Mouse (Mus musculus) intestine, embryonic 14.5 days (tissue): ENCODE measurements around the gene Vcp. TPM values are rescaled to one million over a fixed set of nuclear protein-coding genes. Genes with fewer than 3 reads are reported as not detected.
A peak's percentile ranks its signal among the peaks of the same experiment; 100 is the strongest.

Experiments
- ATAC-seq: fragments of 200-750 bp; cut with Nextera tagmentation; replicated peaks from 2 replicates; pipeline ENCODE4 v1.8.0; 2017; ENCODE audit warnings: low read depth, moderate number of reproducible peaks, moderate TSS enrichment, moderate library complexity; ENCODE audit not compliant: low FRiP score, low TSS enrichment
- DNase-seq: peaks from one replicate; pipeline ENCODE4 v3.0.0-alpha.2; 2018; ENCODE audit warnings: low spot score
- H3K27ac ChIP-seq: fragments of 300-500 bp; sonication (generic); 2 replicates; pipeline ENCODE4 v1.5.1; 2014; ENCODE audit warnings: low read depth, mild to moderate bottlenecking, control low read depth
- H3K27me3 ChIP-seq: fragments of 300-500 bp; sonication (generic); replicated peaks from 2 replicates; pipeline ENCODE4 v1.6.1; 2014; ENCODE audit warnings: low read length, control low read depth; ENCODE audit not compliant: control insufficient read depth, insufficient read depth
- H3K36me3 ChIP-seq: fragments of 300-500 bp; sonication (generic); 2 replicates; pipeline ENCODE4 v1.6.1; 2014; ENCODE audit warnings: low read length, control low read depth; ENCODE audit not compliant: control insufficient read depth, insufficient read depth
- H3K4me1 ChIP-seq: fragments of 300-500 bp; sonication (generic); replicated peaks from 2 replicates; pipeline ENCODE4 v1.6.1; 2014; ENCODE audit warnings: low read length, control low read depth, mixed read lengths; ENCODE audit not compliant: control insufficient read depth, insufficient read depth
- H3K4me2 ChIP-seq: fragments of 300-500 bp; sonication (generic); 2 replicates; pipeline ENCODE4 v1.6.1; 2014; ENCODE audit warnings: low read length
- H3K4me3 ChIP-seq: fragments of 300-500 bp; sonication (generic); 2 replicates; pipeline ENCODE4 v1.5.1; 2014; ENCODE audit warnings: low read depth, low read length, control low read depth, mixed read lengths
- H3K9ac ChIP-seq: fragments of 300-500 bp; sonication (generic); 2 replicates; pipeline ENCODE4 v1.6.1; 2014; ENCODE audit warnings: mild to moderate bottlenecking, low read length
- H3K9me3 ChIP-seq: fragments of 300-500 bp; sonication (generic); 2 replicates; pipeline ENCODE4 v1.6.1; 2016; ENCODE audit warnings: low read length, control low read depth; ENCODE audit not compliant: control insufficient read depth
- WGBS: fragments of 180-500 bp; shearing (Covaris S2); extraction: QIAGEN DNeasy Blood & Tissue Kit; methylation state at CpG from one replicate; pipeline ENCODE4 v1.1.7; 2014; 5-methylcytosine and 5-hydroxymethylcytosine counted together
- polyA plus RNA-seq: library from polyadenylated mRNA; unstranded; fragments of >200 nt; fragmentation: Nextera tagmentation; extraction: Ambion mirVana; gene quantifications from 2 replicates; pipeline ENCODE4 v1.2.1, GENCODE M21; 2014

Vcp gene
- polyA plus RNA-seq, 1 experiment from 2014 or later, result 481 TPM

DNA sequence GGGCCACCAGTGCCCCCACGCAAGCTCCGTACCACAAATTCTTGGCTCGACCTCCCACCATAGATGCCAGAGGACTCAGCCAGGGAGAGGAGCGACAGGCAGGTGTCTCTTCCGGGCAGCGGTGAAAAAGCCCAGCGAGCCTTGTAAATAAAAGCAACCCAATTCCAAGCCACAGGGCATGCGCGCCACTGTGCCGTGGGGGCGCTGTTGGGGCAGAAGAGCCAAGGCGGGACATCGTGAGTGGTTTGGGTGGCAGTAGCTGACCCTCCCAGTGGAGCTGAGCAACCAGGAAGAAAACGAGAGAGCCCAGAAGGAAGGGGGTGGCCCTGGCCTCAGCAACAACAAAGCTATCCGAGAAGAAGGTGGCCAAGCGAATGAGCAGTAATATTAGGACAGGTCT is 20.6 kb upstream of the Vcp start:
- Histone ChIP-seq H3K27me3 (no peaks in the 10 kb centered on the region), H3K36me3 (peaks cover 72% of the 10 kb centered on the region), H3K9me3 (no peaks in the 10 kb centered on the region), H3K4me1 (peaks cover 8% of the 10 kb centered on the region), H3K4me3 (no peak overlapping the region), H3K4me2 (no peak overlapping the region), H3K27ac (no peak overlapping the region), H3K9ac (no peak overlapping the region)
- WGBS, result 88% methylated on average over 16 of the region's 16 CpGs
- ATAC-seq (no peak), DNase-seq (no peak)

DNA sequence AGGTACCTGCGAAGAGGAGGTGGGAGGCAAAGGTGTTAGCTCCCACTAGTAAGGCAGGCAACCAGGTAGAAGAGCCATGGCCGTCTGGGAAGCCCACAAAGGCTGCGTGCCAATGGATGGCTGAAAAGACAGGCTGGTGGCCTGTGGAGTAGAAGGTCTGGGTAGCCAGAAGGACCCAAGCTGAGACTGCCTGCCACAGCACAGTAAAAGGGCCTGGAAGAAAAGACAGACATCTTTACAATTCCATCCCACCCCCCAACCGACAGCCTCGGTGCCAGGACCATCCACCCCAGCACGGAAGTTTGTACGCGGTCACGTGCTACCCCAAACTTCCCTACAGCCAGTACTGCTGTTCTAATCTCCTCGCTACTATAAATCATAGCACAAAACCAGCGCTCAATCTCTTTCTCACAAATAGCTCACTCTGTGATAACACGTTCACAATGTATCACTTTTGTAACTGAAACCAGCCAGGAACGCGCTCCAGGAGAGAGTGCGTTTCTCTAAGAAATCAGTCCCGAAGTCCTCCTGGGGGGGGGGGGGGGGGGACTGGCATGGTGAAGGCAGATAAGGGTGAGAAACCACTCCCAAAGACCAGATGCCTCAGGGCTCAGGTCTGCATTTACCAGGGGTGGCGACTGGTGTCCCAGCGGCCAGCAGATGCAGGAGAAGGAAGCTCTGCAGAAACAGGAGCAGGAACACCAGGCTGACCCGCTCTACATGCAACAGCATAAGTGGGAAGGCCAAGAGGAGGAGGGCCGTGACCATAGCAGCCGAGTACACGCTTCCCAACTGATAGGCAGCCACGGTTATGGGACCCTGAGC is 19.5 kb upstream of the Vcp start:
- WGBS, result 91% methylated on average over 23 of the region's 23 CpGs

DNA sequence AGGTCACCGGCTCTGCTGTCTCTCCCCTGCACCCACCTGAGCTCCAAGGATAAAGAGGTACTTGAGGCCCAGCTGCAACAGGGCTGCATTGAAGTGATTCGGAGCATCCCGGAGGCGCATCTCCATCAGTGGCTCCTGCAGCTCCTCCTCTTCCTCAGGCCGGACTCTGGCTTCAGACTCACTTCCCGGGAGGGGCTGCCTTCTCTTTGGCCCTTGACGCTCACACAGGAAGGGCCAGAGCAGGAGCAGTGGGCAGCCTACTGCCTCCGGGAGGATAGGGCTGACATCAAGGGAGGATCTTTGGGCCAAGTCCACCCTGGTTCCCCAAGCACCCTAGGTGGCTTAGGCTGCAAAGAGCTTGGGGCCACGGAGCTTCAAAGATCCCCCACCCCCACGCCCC is 18.9 kb upstream of the Vcp start:
- DNase-seq (no peak), ATAC-seq (no peak)
- H3K36me3 ChIP-seq, result peaks cover 72% of the 10 kb centered on the region
- H3K4me2 ChIP-seq, result no peak overlapping the region
- peaks cover under 1% of the 10 kb centered on the region; the same call in 1 of the 2 replicates for H3K4me1 ChIP-seq
- no peak overlapping the region for H3K4me3 ChIP-seq
- H3K9ac ChIP-seq, result no peak overlapping the region
- no peaks in the 10 kb centered on the region for H3K9me3 ChIP-seq
- 89% methylated on average over 10 of the region's 10 CpGs for WGBS
- H3K27me3 ChIP-seq, result no peaks in the 10 kb centered on the region
- no peak overlapping the region for H3K27ac ChIP-seq

More for the DNA sequence above, 19.5 kb upstream of the Vcp start:
- H3K9me3 ChIP-seq, result no peaks in the 10 kb centered on the region
- H3K27ac ChIP-seq, result no peak overlapping the region
- H3K9ac ChIP-seq, result no peak overlapping the region
- no peak overlapping the region for H3K4me2 ChIP-seq
- peaks cover 8% of the 10 kb centered on the region for H3K4me1 ChIP-seq
- H3K4me3 ChIP-seq, result no peak overlapping the region
- no peak for DNase-seq
- H3K27me3 ChIP-seq, result no peaks in the 10 kb centered on the region
- no peak for ATAC-seq
- H3K36me3 ChIP-seq, result peaks cover 72% of the 10 kb centered on the region

DNA sequence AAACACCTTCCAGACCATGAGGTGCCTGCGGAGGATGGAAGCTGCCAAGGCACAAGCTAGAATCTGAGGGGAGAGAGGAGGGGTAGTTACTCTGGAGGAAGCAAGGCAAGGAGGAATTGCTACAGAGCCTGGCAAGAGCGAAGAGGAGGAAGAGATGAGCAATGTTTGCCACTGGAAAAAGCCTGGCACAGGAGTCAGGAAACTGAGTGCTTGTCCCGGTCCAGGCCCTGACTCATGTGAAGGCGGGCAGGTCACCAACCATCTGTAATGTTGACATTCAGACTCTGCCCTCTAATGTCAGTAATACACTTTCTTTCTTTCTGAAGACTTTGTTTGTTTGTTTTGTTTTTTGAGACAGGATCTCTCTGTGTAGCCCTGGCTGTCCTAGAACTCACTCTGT is 17.8 kb upstream of the Vcp start:
- H3K4me3 ChIP-seq, result no peak overlapping the region
- H3K4me1 ChIP-seq, result no peaks in the 10 kb centered on the region
- WGBS, result 92% methylated on average over 4 of the region's 4 CpGs
- no peak overlapping the region for H3K4me2 ChIP-seq
- no peak for DNase-seq
- H3K9ac ChIP-seq, result no peak overlapping the region
- no peaks in the 10 kb centered on the region for H3K9me3 ChIP-seq
- H3K27ac ChIP-seq, result no peak overlapping the region
- H3K36me3 ChIP-seq, result peaks cover 63% of the 10 kb centered on the region
- no peak for ATAC-seq
- no peaks in the 10 kb centered on the region for H3K27me3 ChIP-seq

DNA sequence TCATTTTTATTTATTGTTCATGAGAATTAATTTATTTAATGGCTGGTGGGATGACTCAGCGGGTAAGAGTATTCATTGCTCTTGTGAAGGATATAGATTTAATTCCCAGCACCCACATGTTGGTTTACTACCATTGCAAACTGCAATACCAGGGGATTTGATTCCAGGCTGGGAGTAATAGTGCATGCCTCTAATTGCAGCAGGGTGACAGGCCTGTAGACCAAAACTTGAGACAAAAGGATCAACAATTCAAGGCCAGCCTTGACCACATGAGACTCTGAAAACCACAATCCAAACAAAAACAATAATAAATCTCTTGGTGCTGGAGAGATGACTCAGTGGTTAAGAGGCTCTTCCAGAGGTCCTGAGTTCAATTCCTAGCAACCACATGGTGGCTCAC is 11.8 kb upstream of the Vcp start:
- Histone ChIP-seq H3K9ac (no peak overlapping the region), H3K27ac (no peak overlapping the region), H3K4me3 (no peak overlapping the region), H3K9me3 (no peaks in the 10 kb centered on the region), H3K4me2 (no peak overlapping the region), H3K36me3 (peaks cover 7% of the 10 kb centered on the region; the same call in 1 of the 2 replicates), H3K4me1 (peaks cover 5% of the 10 kb centered on the region; the same call in 1 of the 2 replicates), H3K27me3 (no peaks in the 10 kb centered on the region)
- WGBS, result 93% methylated on average over 1 of the region's 1 CpGs
- no peak for ATAC-seq
- no peak for DNase-seq

DNA sequence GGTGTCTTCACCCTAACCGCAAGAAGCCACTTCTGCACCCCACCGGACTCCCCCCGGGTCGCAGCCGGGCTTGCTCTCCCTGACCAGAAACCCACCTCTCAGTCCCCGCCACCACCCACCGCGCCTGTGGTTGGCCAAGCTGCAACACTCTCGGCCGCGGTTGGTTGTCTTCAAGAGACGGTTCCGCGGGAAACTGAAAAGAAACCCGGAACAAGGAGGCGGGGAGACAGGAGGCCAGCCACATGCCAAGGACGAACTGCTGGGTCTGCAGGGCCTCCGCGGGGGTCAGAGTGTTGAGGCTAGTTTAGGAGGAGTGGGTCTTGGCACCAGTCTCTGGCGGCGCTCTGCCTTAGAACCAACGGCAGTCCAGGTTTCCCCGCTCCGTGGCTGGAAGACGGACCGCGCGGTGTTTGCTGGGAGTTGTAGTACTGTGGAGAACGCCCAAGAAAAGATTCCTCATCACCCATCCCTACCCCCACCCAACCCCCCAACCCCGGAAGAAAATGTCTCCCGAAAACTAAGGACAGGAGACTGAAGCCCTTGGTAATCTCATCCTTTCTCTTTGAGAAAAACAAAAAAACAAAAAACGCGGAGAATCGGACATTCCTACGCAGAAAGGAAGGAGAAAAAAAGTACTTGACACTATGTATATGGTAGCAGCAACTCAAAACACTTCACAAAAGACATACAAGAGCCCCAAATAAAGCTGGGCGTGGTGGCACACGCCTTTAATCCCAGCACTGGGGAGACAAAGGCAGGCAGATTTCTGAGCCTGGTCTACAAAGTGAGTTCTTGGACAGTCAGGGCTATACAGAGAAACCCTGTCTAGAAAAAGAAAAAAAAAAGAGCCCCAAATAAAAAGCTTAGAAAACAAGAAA is 10.1 kb upstream of the Vcp start, which contains the start of gene Fancg:
Fancg (minus strand) TSS at position 346 of the 878 bp plus-strand sequence.
- peak within 1 kb of the TSS; percentile 83 for H3K4me3 ChIP-seq
- DNase-seq (peak; percentile 94), ATAC-seq (peak; percentile 90)
- peak within 1 kb of the TSS; percentile 65 for H3K9ac ChIP-seq
- no peaks in the 10 kb centered on the region for H3K9me3 ChIP-seq
- H3K27ac ChIP-seq, result peak within 1 kb of the TSS; percentile 43; the same call in 1 of the 2 replicates
- WGBS, result 2% methylated on average over 37 of the region's 37 CpGs
- H3K27me3 ChIP-seq, result no peaks in the 10 kb centered on the region
- peaks cover 5% of the 10 kb centered on the region; the same call in 1 of the 2 replicates for H3K4me1 ChIP-seq
- 0 out of 2 replicates have a peak, but pooled peaks cover 8% of the 10 kb centered on the region for H3K36me3 ChIP-seq
- peak within 1 kb of the TSS; percentile 92 for H3K4me2 ChIP-seq

DNA sequence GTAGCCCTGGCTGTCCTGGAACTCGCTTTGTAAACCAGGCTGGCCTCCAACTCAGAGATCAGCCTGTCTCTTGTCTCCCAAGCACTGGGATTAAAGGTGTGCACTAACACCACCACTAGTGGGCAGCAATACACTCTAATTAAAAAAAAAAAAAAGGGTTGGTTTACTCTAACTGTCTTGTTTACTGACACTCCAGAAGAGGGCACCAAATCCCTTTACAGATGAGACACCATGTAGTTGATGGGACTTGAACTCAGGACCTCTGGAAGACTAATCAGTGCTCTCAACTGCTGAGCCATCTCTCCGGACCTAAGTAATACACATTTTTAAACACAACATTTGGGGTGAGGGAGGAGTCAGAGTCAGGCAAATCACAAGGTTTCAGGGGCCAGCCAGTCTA is 5.5 kb upstream of the Vcp start:
- Histone ChIP-seq H3K27me3 (no peaks in the 10 kb centered on the region), H3K4me2 (no peak overlapping the region), H3K9me3 (no peaks in the 10 kb centered on the region), H3K4me1 (peaks cover 5% of the 10 kb centered on the region; the same call in 1 of the 2 replicates), H3K27ac (no peak overlapping the region), H3K4me3 (no peak overlapping the region), H3K9ac (no peak overlapping the region), H3K36me3 (0 out of 2 replicates have a peak, but pooled peaks cover 8% of the 10 kb centered on the region)
- 56% methylated on average over 2 of the region's 2 CpGs for WGBS
- ATAC-seq (no peak), DNase-seq (no peak)

DNA sequence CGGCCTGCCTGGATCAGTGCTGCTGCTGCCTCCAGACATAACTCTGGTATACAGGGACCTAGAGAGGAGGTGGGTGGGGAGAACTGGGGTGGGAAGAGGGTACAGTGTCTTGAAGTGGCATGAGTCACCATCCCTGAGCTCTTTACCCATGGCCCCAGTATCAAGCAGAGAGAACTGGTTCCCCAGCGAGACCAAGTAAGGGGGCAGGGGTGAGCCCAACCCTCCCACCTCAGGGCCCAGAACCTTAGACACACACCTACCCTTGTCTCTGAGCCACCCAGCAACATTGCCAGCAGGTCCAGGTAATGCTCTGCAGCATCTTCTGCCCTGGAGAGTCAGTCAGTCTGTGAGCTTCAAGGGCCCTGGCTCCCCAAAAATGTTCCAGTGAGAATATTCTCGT is 4.6 kb upstream of the Vcp start:
- no peak for DNase-seq
- H3K36me3 ChIP-seq, result 0 out of 2 replicates have a peak, but pooled peaks cover 8% of the 10 kb centered on the region
- no peaks in the 10 kb centered on the region for H3K9me3 ChIP-seq
- peaks cover 5% of the 10 kb centered on the region; the same call in 1 of the 2 replicates for H3K4me1 ChIP-seq
- no peak overlapping the region for H3K4me3 ChIP-seq
- H3K9ac ChIP-seq, result no peak overlapping the region
- no peak overlapping the region for H3K27ac ChIP-seq
- ATAC-seq, result no peak
- H3K4me2 ChIP-seq, result no peak overlapping the region
- no peaks in the 10 kb centered on the region for H3K27me3 ChIP-seq
- WGBS, result 93% methylated on average over 3 of the region's 3 CpGs
